Mouse (Mus musculus) testis, adult 2 months (tissue): ENCODE data around the gene Olfr136. TPM values are rescaled to one million over a fixed set of nuclear protein-coding genes. Genes with fewer than 3 reads are reported as not detected.

ENCODE experiments used
- H3K27ac ChIP-seq: fragments of 200-500 bp; 2 replicates; pipeline ENCODE4 v1.5.1; 2012; ENCODE audit warnings: low read depth, low read length; ENCODE audit not compliant: control insufficient read depth, insufficient read depth
- H3K27me3 ChIP-seq: fragments of 200-500 bp; 2 replicates; pipeline ENCODE4 v1.6.1; 2012; ENCODE audit warnings: mild to moderate bottlenecking, low read length, moderate library complexity; ENCODE audit not compliant: control insufficient read depth, insufficient read depth
- H3K36me3 ChIP-seq: fragments of 200-500 bp; 2 replicates; pipeline ENCODE4 v1.6.1; 2012; ENCODE audit warnings: mild to moderate bottlenecking, low read length; ENCODE audit not compliant: control insufficient read depth, insufficient read depth
- H3K4me1 ChIP-seq: fragments of 200-500 bp; 2 replicates; pipeline ENCODE4 v1.6.1; 2012; ENCODE audit warnings: low read length; ENCODE audit not compliant: control insufficient read depth, insufficient read depth
- H3K4me3 ChIP-seq: fragments of 200-500 bp; 2 replicates; pipeline ENCODE4 v1.5.1; 2012; ENCODE audit warnings: low read depth, mild to moderate bottlenecking, low read length, moderate library complexity, mixed read lengths; ENCODE audit not compliant: control insufficient read depth
- CTCF ChIP-seq: fragments of 200-500 bp; IDR thresholded peaks from 2 replicates; pipeline ENCODE4 v1.5.1; 2012; ENCODE audit warnings: low read depth, mild to moderate bottlenecking, inconsistent platforms, low read length, moderate library complexity; ENCODE audit not compliant: control insufficient read depth, insufficient read depth, insufficient replicate concordance
- POLR2A ChIP-seq: fragments of 200-500 bp; IDR thresholded peaks from 2 replicates; pipeline ENCODE4 v1.6.1; 2012; ENCODE audit warnings: low read depth, mild to moderate bottlenecking, inconsistent platforms, low read length, moderate library complexity; ENCODE audit not compliant: control insufficient read depth
- polyA plus RNA-seq: library from polyadenylated mRNA; depleted of rRNA; stranded (reverse); fragments of >200 nt; gene quantifications from 2 replicates; pipeline ENCODE4 v1.2.3, GENCODE M21; 2012; rRNA removed

Olfr136 gene
- polyA plus RNA-seq = not detected in 2 replicates

GRCm38 (mm10) chr17:38329531-38329930 lies at the start of gene Olfr136:
Gene Olfr136, plus strand, starts transcription at chr17:38329831.
- Histone ChIP-seq H3K4me1 (no peaks in the 10 kb centered on the region), H3K36me3 (no peaks in the 10 kb centered on the region), H3K4me3 (no peak within 1 kb of the TSS), H3K27ac (no peak within 1 kb of the TSS), H3K27me3 (no peaks in the 10 kb centered on the region)
- TF ChIP-seq POLR2A (no peak), CTCF (no peak)

- TF ChIP-seq CTCF (no peak), POLR2A (no peak)
- Histone ChIP-seq H3K4me3 (no peak within 1 kb of the TSS), H3K27me3 (no peaks in the 10 kb centered on the region), H3K4me1 (no peaks in the 10 kb centered on the region), H3K36me3 (no peaks in the 10 kb centered on the region), H3K27ac (no peak within 1 kb of the TSS)
Observed at GRCm38 (mm10) chr17:38307470-38307869, 22.2 kb upstream of the Olfr136 start, which contains the start of gene Olfr137. Gene Olfr137, minus strand, starts transcription at chr17:38307570.

Other genes starting within 250 kb of the Olfr136 start
- gene Olfr131, start 241.1 kb upstream of the Olfr136 start, polyA plus RNA-seq = not detected in 2 replicates
- gene Olfr132, start 195.3 kb upstream of the Olfr136 start, polyA plus RNA-seq = not detected in 2 replicates
- not detected in 2 replicates for gene Olfr133, start 184.6 kb upstream of the Olfr136 start, polyA plus RNA-seq
- not detected in 2 replicates for gene Olfr134, start 158.4 kb upstream of the Olfr136 start, polyA plus RNA-seq
- not detected in 2 replicates for gene Olfr135, start 125.5 kb upstream of the Olfr136 start, polyA plus RNA-seq
- gene Olfr138, start 68.8 kb upstream of the Olfr136 start, polyA plus RNA-seq = not detected in 2 replicates
- not detected in 2 replicates for gene Olfr137, start 22.3 kb upstream of the Olfr136 start, polyA plus RNA-seq
- not detected in 2 replicates for gene Esp36, start 90.4 kb downstream of the Olfr136 start, polyA plus RNA-seq
- not detected in 2 replicates for gene Esp34, start 224.4 kb downstream of the Olfr136 start, polyA plus RNA-seq